Mouse (Mus musculus) MEL (cell line): Measurements from ENCODE around the gene 4430402I18Rik. TPM values are rescaled to one million over a fixed set of nuclear protein-coding genes. Genes with fewer than 3 reads are reported as not detected.

Source experiments
- DNase-seq: peaks from one replicate; pipeline ENCODE4 v3.0.0; 2011; ENCODE audit warnings: low read depth, low spot score
- H3K27ac ChIP-seq: 2 replicates; pipeline ENCODE4 v1.5.1; 2012; ENCODE audit warnings: low read depth, mild to moderate bottlenecking, control low read depth, low read length, moderate library complexity; ENCODE audit not compliant: control insufficient read depth
- H3K27me3 ChIP-seq, 2 experiments: fragments of 150-350 bp in 1 of 2; sonication (generic) in 1 of 2; 2 replicates each; pipeline ENCODE4 v1.6.1; 2012; ENCODE audit warnings: low read length in 2 of 2, mild to moderate bottlenecking in 2 of 2, improper control_type of control experiment in 1 of 2, moderate library complexity in 1 of 2; ENCODE audit not compliant: insufficient read depth in 2 of 2, control insufficient read depth in 1 of 2
- H3K36me3 ChIP-seq, 2 experiments: 2 replicates each; pipeline ENCODE4 v1.6.1; 2012 to 2014; ENCODE audit warnings: low read length in 2 of 2, improper control_type of control experiment in 1 of 2, inconsistent platforms in 1 of 2, mild to moderate bottlenecking in 1 of 2; ENCODE audit not compliant: insufficient read depth in 2 of 2, control insufficient read depth in 1 of 2
- H3K4me1 ChIP-seq, 2 experiments: fragments of 150-350 bp in 1 of 2; sonication (generic) in 1 of 2; 2 replicates each; pipeline ENCODE4 v1.6.1; 2012; ENCODE audit warnings: low read length in 2 of 2, improper control_type of control experiment in 1 of 2, mild to moderate bottlenecking in 1 of 2; ENCODE audit not compliant: insufficient read depth in 2 of 2, control insufficient read depth in 1 of 2
- H3K4me3 ChIP-seq, 2 experiments: fragments of 150-350 bp in 1 of 2; sonication (generic) in 1 of 2; 2 replicates each; pipeline ENCODE4 v1.5.1; 2012; ENCODE audit warnings: low read depth in 2 of 2, low read length in 2 of 2, mild to moderate bottlenecking in 2 of 2, moderate library complexity in 2 of 2, control low read depth in 1 of 2, improper control_type of control experiment in 1 of 2; ENCODE audit not compliant: control insufficient read depth in 1 of 2, insufficient read depth in 1 of 2
- H3K79me2 ChIP-seq: 2 replicates; pipeline ENCODE4 v1.6.1; 2012; ENCODE audit warnings: mild to moderate bottlenecking, low read length, moderate library complexity; ENCODE audit not compliant: control insufficient read depth, poor library complexity, insufficient read depth
- H3K9ac ChIP-seq: 2 replicates; pipeline ENCODE4 v1.6.1; 2012; ENCODE audit warnings: low read depth, mild to moderate bottlenecking, control low read depth, low read length, moderate library complexity; ENCODE audit not compliant: control insufficient read depth, poor library complexity, severe bottlenecking
- H3K9me3 ChIP-seq: fragments of 150-350 bp; sonication (generic); replicated peaks from 2 replicates; pipeline ENCODE4 v1.6.1; 2012; ENCODE audit warnings: mild to moderate bottlenecking, low read length, improper control_type of control experiment, moderate library complexity; ENCODE audit not compliant: insufficient read depth
- CHD1 ChIP-seq: IDR thresholded peaks from 2 replicates; pipeline ENCODE4 v1.6.1; 2012; ENCODE audit warnings: low read depth, mild to moderate bottlenecking, inconsistent platforms, low read length, improper control_type of control experiment
- ELF1 ChIP-seq: IDR thresholded peaks from 2 replicates; pipeline ENCODE4 v1.6.1; 2014; ENCODE audit warnings: low read depth, mild to moderate bottlenecking, inconsistent platforms, low read length, improper control_type of control experiment, moderate library complexity
- EP300 ChIP-seq, 2 experiments: IDR thresholded peaks; 2 replicates each; pipeline ENCODE4 v1.6.1; 2011; ENCODE audit warnings: improper control_type of control experiment in 2 of 2, low read length in 2 of 2, low read depth in 1 of 2, mild to moderate bottlenecking in 1 of 2
- GABPA ChIP-seq: IDR thresholded peaks from 2 replicates; pipeline ENCODE4 v1.6.1; 2012; ENCODE audit warnings: low read depth, mild to moderate bottlenecking, inconsistent platforms, low read length, improper control_type of control experiment, moderate library complexity
- GATA1 ChIP-seq: IDR thresholded peaks from 2 replicates; pipeline ENCODE4 v1.6.1; 2011; ENCODE audit warnings: low read depth, low read length, improper control_type of control experiment
- HCFC1 ChIP-seq: IDR thresholded peaks from 2 replicates; pipeline ENCODE4 v1.6.1; 2012; ENCODE audit warnings: low read depth, mild to moderate bottlenecking, inconsistent platforms, low read length, improper control_type of control experiment, moderate library complexity
- JUND ChIP-seq: IDR thresholded peaks from 2 replicates; pipeline ENCODE4 v1.6.1; 2011; ENCODE audit warnings: low read depth, mild to moderate bottlenecking, improper control_type of control experiment, low read length
- MAX ChIP-seq: IDR thresholded peaks from 2 replicates; pipeline ENCODE4 v1.6.1; 2011; ENCODE audit warnings: low read length, improper control_type of control experiment
- MYB ChIP-seq: IDR thresholded peaks from 2 replicates; pipeline ENCODE4 v1.6.1; 2011; ENCODE audit warnings: mild to moderate bottlenecking, low read depth, low read length, improper control_type of control experiment
- MYC ChIP-seq: IDR thresholded peaks from 2 replicates; pipeline ENCODE4 v1.6.1; 2011; ENCODE audit warnings: low read depth, mild to moderate bottlenecking, low read length, improper control_type of control experiment, moderate library complexity
- POLR2A ChIP-seq, 2 experiments: IDR thresholded peaks; 2 replicates each; pipeline ENCODE4 v1.6.1; 2011 to 2012; ENCODE audit warnings: low read length in 2 of 2, mild to moderate bottlenecking in 2 of 2, control low read depth in 1 of 2, improper control_type of control experiment in 1 of 2, low read depth in 1 of 2, moderate library complexity in 1 of 2; ENCODE audit not compliant: control insufficient read depth in 1 of 2, insufficient read depth in 1 of 2, poor library complexity in 1 of 2
- POLR2AphosphoS2 ChIP-seq: IDR thresholded peaks from 2 replicates; pipeline ENCODE4 v1.6.1; 2011; ENCODE audit warnings: low read length, improper control_type of control experiment
- POLR2AphosphoS5 ChIP-seq: IDR thresholded peaks from 2 replicates; pipeline ENCODE4 v1.6.1; 2012; ENCODE audit warnings: low read depth, borderline replicate concordance, mild to moderate bottlenecking, inconsistent platforms, low read length, moderate library complexity, mixed read lengths
- RAD21 ChIP-seq: IDR thresholded peaks from 2 replicates; pipeline ENCODE4 v1.6.1; 2011; ENCODE audit warnings: mild to moderate bottlenecking, low read depth, low read length, improper control_type of control experiment
- RCOR1 ChIP-seq: IDR thresholded peaks from 2 replicates; pipeline ENCODE4 v1.6.1; 2012; ENCODE audit warnings: low read depth, mild to moderate bottlenecking, inconsistent platforms, low read length, improper control_type of control experiment
- SMC3 ChIP-seq: IDR thresholded peaks from 2 replicates; pipeline ENCODE4 v1.6.1; 2011; ENCODE audit warnings: low read depth, low read length, improper control_type of control experiment
- USF1 ChIP-seq: IDR thresholded peaks from 2 replicates; pipeline ENCODE4 v1.6.1; 2014; ENCODE audit warnings: low read depth, mild to moderate bottlenecking, inconsistent platforms, low read length, improper control_type of control experiment, moderate library complexity
- USF2 ChIP-seq, 2 experiments: IDR thresholded peaks; 2 replicates each; pipeline ENCODE4 v1.6.1; 2011 to 2012; ENCODE audit warnings: improper control_type of control experiment in 2 of 2, low read length in 2 of 2, borderline replicate concordance in 1 of 2, inconsistent platforms in 1 of 2, low read depth in 1 of 2, mild to moderate bottlenecking in 1 of 2; ENCODE audit not compliant: insufficient read depth in 1 of 2
- ZMIZ1 ChIP-seq: IDR thresholded peaks from 2 replicates; pipeline ENCODE4 v1.6.1; 2012; ENCODE audit warnings: low read depth, mild to moderate bottlenecking, inconsistent platforms, low read length, improper control_type of control experiment, moderate library complexity
- ZNF384 ChIP-seq: IDR thresholded peaks from 2 replicates; pipeline ENCODE4 v1.6.1; 2012; ENCODE audit warnings: low read depth, mild to moderate bottlenecking, inconsistent platforms, low read length, improper control_type of control experiment
- polyA plus RNA-seq, 2 experiments: library from polyadenylated mRNA; stranded (reverse) in 1 of 2; unstranded in 1 of 2; fragments of >175 nt in 1 of 2; fragments of >200 nt in 1 of 2; gene quantifications; 2 replicates each; pipeline versions ENCODE4 v1.2.1 to v1.2.4; 2012; ENCODE audit warnings: low replicate concordance in 2 of 2, low read depth in 1 of 2; ENCODE audit not compliant: insufficient read length in 2 of 2, insufficient read depth in 1 of 2, missing spikeins in 1 of 2
- total RNA-seq: library from RNA; depleted of rRNA; stranded (reverse); fragments of 300-350 nt; gene quantifications from 2 replicates; pipeline ENCODE4 v1.2.3, GENCODE M21; 2012

Gene 4430402I18Rik
- total and polyA plus RNA-seq, 3 experiments: not detected

GRCm38 (mm10) chr19:28940135-28940874 is 27.3 kb downstream of the 4430402I18Rik start:
- Histone ChIP-seq H3K4me3 (no peak overlapping the region), H3K4me1 (no peaks in the 10 kb centered on the region), H3K27me3 (peaks cover 0 to 5% of the 10 kb centered on the region in 2 experiments; a peak in 2 of 4 replicates), H3K9me3 (no peaks in the 10 kb centered on the region), H3K79me2 (no peaks in the 10 kb centered on the region), H3K27ac (no peak overlapping the region)
- no peak for DNase-seq
- TF ChIP-seq JUND (no peak), HCFC1 (no peak), SMC3 (no peak)
- TF ChIP-seq, all 39 proteins: peak for 0
- Histone ChIP-seq H3K36me3 (no peaks in the 10 kb centered on the region), H3K9ac (no peak overlapping the region)

DNA sequence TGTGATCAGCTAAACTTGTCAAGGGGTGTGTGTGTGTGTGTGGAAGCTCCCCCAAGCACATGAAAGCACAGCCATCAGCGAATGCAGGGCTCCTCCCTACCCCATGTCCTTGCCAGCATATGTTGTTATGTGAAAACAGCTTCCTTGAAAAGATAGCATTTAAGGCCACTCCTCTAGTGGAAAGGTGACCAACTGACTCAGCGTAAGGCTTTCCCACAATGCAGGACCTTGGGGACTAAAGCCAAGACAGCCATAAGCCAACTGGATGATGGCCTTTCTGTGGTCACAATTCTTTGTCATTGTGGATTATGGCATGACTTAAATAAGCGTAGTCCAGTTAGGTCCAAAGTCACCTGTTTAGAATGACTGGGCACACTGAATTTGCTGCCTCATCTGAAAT is 32.7 kb downstream of the 4430402I18Rik start:
- Histone ChIP-seq H3K4me1 (no peaks in the 10 kb centered on the region), H3K9me3 (no peaks in the 10 kb centered on the region), H3K36me3 (no peaks in the 10 kb centered on the region), H3K79me2 (no peaks in the 10 kb centered on the region), H3K27me3 (peaks cover 1 to 2% of the 10 kb centered on the region in 2 experiments; a peak in 2 of 4 replicates), H3K4me3 (no peak overlapping the region), H3K9ac (no peak overlapping the region), H3K27ac (no peak overlapping the region)
- no peak for TF ChIP-seq CHD1
- TF ChIP-seq GABPA: no peak
- TF ChIP-seq MYB: no peak
- TF ChIP-seq POLR2AphosphoS5: no peak
- TF ChIP-seq SMC3: no peak
- TF ChIP-seq ELF1: no peak
- TF ChIP-seq POLR2AphosphoS2: no peak
- TF ChIP-seq GATA1: no peak
- TF ChIP-seq USF1: no peak
- no peak for TF ChIP-seq RAD21
- no peak for TF ChIP-seq RCOR1
- TF ChIP-seq USF2 (IDR thresholded peaks at IDR 0.05; ENCODE audit: borderline replicate concordance in 1 of 2, insufficient read depth in 1 of 2, low read depth in 1 of 2, low read length in 2 of 2): no peak
- no peak for TF ChIP-seq MYC
- no peak for TF ChIP-seq ZMIZ1
- TF ChIP-seq POLR2A (IDR thresholded peaks at IDR 0.05; ENCODE audit: control insufficient read depth in 1 of 2, insufficient read depth in 1 of 2, low read depth in 1 of 2, low read length in 2 of 2, poor library complexity in 1 of 2): no peak
- TF ChIP-seq ZNF384: no peak
- TF ChIP-seq MAX: no peak
- no peak for TF ChIP-seq EP300 (IDR thresholded peaks at IDR 0.05; ENCODE audit: low read depth in 1 of 2, low read length in 2 of 2)
- DNase-seq: no peak
